Mouse (Mus musculus) kidney, adult 2 months (tissue): ENCODE measurements around the gene Kif28. TPM values are rescaled to one million over a fixed set of nuclear protein-coding genes. Genes with fewer than 3 reads are reported as not detected.

Source experiments
- DNase-seq: peaks from one replicate; pipeline ENCODE4 v3.0.0; 2021
- H3K27ac ChIP-seq: fragments of 200-500 bp; 2 replicates; pipeline ENCODE4 v1.5.1; 2012; ENCODE audit warnings: low read depth, low read length, control low read depth, inconsistent platforms; ENCODE audit not compliant: insufficient read depth
- H3K27me3 ChIP-seq: fragments of 200-500 bp; replicated peaks from 2 replicates; pipeline ENCODE4 v1.6.1; 2012; ENCODE audit warnings: mild to moderate bottlenecking, moderate library complexity, low read length, inconsistent platforms; ENCODE audit not compliant: control insufficient read depth, insufficient read depth
- H3K36me3 ChIP-seq: fragments of 200-500 bp; 2 replicates; pipeline ENCODE4 v1.6.1; 2012; ENCODE audit warnings: mild to moderate bottlenecking, moderate library complexity, low read length, inconsistent platforms; ENCODE audit not compliant: control insufficient read depth, insufficient read depth
- H3K4me1 ChIP-seq: fragments of 200-500 bp; 2 replicates; pipeline ENCODE4 v1.6.1; 2011; ENCODE audit warnings: low read length; ENCODE audit not compliant: control insufficient read depth, insufficient read depth
- H3K4me3 ChIP-seq: fragments of 200-500 bp; 2 replicates; pipeline ENCODE4 v1.5.1; 2011; ENCODE audit warnings: mild to moderate bottlenecking, low read depth, low read length, control low read depth; ENCODE audit not compliant: insufficient read depth
- CTCF ChIP-seq: fragments of 200-500 bp; conservative IDR thresholded peaks from 2 replicates; pipeline ENCODE4 v1.5.1; 2011; ENCODE audit warnings: low read depth, mild to moderate bottlenecking, control low read depth, low read length, moderate library complexity, mixed read lengths; ENCODE audit not compliant: insufficient read depth, insufficient read length
- POLR2A ChIP-seq: fragments of 200-500 bp; IDR thresholded peaks from one replicate; pipeline ENCODE4 v1.6.1; 2011; ENCODE audit warnings: low read depth, low read length, control low read depth
- WGBS: fragments of 180-500 bp; shearing (Covaris S2); methylation state at CpG from one replicate; pipeline ENCODE4 v1.1.7; 2018; 5-methylcytosine and 5-hydroxymethylcytosine counted together
- polyA plus RNA-seq: library from polyadenylated mRNA; depleted of rRNA; stranded (reverse); fragments of >200 nt; gene quantifications from 2 replicates; pipeline ENCODE4 v1.2.3, GENCODE M21; 2012; rRNA removed

Gene Kif28
- polyA plus RNA-seq, result not detected in 2 replicates

DNA sequence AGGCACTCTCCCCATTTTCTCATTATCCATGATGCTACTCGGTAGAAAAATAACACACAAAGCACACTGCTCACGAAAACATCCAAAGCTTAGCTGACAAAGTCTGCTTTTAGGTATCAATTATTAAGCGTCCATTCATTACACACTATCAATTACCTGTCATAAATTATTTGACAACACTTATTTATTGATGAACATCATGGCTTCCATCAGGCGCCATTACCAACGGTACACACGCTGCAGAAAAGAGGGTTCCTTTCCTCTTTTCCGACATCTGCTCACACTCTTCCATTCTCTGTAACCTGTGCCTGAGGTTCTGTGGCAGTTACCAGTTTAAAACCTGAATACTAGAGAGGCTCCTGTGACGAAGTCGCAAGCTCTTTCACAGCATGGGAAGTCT lies at the start of gene Kif28:
Gene Kif28, minus strand, starts transcription at position 101 of the 400 bp plus-strand sequence.
- H3K36me3 ChIP-seq, result peaks cover 5% of the 10 kb centered on the region
- 90% methylated on average over 9 of the region's 9 CpGs for WGBS

DNA sequence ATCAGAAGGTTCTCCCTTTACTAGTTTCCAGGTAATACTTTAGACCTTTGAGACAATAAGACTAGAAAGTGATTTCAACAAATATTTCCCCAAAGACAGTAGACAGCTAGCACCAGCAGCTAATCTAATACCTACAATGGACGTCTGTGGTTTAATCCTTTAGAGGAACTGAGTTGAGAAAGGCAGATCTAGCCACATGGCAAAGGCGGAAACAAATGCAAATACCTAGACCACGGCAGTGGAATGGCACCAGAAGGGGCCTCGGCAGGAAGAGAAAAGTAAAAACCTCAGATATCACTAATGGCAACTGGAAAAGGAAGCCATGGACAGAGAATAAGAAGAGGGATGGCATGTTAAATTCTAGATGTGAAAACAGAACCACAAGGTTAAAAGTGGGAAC lies 42.2 kb upstream of the Kif28 start:
- WGBS, result 83% methylated on average over 4 of the region's 4 CpGs
- TF ChIP-seq POLR2A, result no peak
- TF ChIP-seq CTCF, result no peak
- H3K27me3 ChIP-seq, result no peaks in the 10 kb centered on the region
- no peaks in the 10 kb centered on the region for H3K4me1 ChIP-seq
- H3K4me3 ChIP-seq, result no peak overlapping the region
- no peak overlapping the region for H3K27ac ChIP-seq
- no peak for DNase-seq
- H3K36me3 ChIP-seq, result peaks cover 15% of the 10 kb centered on the region

More for the DNA sequence above, at the start of gene Kif28:
- H3K27ac ChIP-seq, result no peak within 1 kb of the TSS
- DNase-seq, result no peak
- TF ChIP-seq POLR2A (no peak), CTCF (no peak)
- H3K4me1 ChIP-seq, result no peaks in the 10 kb centered on the region
- H3K27me3 ChIP-seq, result no peaks in the 10 kb centered on the region
- no peak within 1 kb of the TSS for H3K4me3 ChIP-seq

DNA sequence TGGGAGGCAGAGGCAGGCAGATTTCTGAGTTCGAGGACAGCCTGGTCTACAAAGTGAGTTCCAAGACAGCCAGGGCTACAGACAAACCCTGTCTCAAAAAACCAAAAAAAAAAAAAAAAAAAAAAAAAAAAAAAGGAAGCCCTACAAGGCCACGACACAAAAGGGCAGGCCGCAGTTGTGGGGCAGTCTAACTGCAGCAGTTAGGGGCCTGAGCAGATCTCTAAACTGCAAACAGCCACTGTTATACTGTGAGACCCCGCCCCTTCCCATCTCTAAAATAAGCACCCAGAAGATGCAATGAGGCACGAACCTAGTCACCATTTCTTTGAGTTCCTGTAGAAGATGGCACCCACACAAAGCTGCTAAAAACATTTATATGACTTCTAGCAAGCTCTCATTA lies 40.4 kb upstream of the Kif28 start:
- 86% methylated on average over 5 of the region's 5 CpGs for WGBS
- Histone ChIP-seq H3K27me3 (no peaks in the 10 kb centered on the region), H3K27ac (no peak overlapping the region), H3K4me3 (no peak overlapping the region), H3K4me1 (no peaks in the 10 kb centered on the region), H3K36me3 (peaks cover 15% of the 10 kb centered on the region)
- TF ChIP-seq POLR2A, result no peak
- TF ChIP-seq CTCF, result no peak
- no peak for DNase-seq

DNA sequence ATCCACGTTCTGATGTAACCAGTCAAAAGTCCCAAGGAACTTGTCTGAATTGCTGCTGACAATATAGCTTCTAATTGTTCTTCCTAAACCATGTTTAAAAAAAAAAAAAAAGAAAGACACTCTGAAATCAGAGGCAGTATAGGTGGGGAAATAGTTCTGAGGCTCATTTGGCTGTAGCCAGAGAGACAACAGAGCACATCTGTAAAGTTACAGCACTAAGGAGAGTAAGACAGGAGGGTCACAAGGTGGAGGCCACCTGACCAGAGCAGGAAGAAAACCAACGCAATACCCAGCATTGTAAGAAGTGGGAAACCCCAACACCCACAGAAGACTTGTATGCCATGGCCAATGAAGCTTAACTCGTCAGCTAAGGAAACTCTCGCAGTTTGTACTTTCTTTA lies 39.0 kb upstream of the Kif28 start:
- Histone ChIP-seq H3K27ac (no peak overlapping the region), H3K4me3 (no peak overlapping the region), H3K4me1 (no peaks in the 10 kb centered on the region), H3K36me3 (peaks cover 15% of the 10 kb centered on the region), H3K27me3 (no peaks in the 10 kb centered on the region)
- TF ChIP-seq CTCF (no peak), POLR2A (no peak)
- WGBS, result 83% methylated on average over 4 of the region's 4 CpGs
- no peak for DNase-seq

DNA sequence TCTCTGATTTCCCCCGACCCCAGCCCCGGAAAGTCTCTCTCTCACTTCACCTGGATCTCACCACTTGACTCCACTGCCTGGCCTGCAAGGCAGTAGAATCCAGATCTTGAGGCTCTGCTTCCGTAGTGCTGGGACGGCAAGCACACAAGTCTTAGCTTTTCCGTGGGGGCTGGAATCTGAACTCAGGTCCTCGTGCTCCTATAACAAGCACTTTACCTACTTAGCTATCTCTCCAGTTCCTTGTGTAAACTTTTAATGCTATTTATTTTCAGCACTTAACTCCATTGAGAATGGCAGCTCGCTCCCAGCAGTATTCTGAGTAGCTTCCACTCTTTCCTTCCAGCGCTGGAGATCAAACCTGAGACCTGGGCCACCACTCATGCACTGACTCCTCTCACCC lies 31.8 kb upstream of the Kif28 start:
- Histone ChIP-seq H3K27ac (no peak overlapping the region), H3K27me3 (no peaks in the 10 kb centered on the region), H3K4me3 (no peak overlapping the region), H3K4me1 (no peaks in the 10 kb centered on the region), H3K36me3 (peaks cover 11% of the 10 kb centered on the region)
- WGBS, result 93% methylated on average over 8 of the region's 8 CpGs
- DNase-seq, result no peak
- TF ChIP-seq POLR2A (no peak), CTCF (no peak)

DNA sequence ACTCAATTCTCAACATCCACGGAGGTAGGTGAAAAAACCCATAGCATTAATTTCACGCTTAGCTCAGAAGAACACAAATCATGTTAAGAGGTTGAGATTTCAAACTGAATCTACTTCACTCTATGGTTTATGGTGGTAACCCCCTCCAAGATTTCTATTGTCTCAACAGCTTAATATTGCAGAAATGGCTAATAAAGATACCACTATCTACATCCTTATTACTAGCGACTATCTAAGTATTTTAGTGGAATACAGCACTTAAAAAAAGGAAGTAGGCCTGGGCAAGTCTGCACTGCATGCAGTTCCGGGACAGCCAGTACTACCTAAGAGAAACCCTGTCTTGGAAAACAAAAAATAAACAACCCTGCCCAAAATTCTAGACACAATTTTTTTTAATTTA lies 15.5 kb upstream of the Kif28 start:
- 93% methylated on average over 4 of the region's 4 CpGs for WGBS
- Histone ChIP-seq H3K36me3 (peaks cover 18% of the 10 kb centered on the region), H3K27ac (no peak overlapping the region), H3K4me3 (no peak overlapping the region), H3K27me3 (no peaks in the 10 kb centered on the region), H3K4me1 (no peaks in the 10 kb centered on the region)
- TF ChIP-seq POLR2A (no peak), CTCF (no peak)
- no peak for DNase-seq

DNA sequence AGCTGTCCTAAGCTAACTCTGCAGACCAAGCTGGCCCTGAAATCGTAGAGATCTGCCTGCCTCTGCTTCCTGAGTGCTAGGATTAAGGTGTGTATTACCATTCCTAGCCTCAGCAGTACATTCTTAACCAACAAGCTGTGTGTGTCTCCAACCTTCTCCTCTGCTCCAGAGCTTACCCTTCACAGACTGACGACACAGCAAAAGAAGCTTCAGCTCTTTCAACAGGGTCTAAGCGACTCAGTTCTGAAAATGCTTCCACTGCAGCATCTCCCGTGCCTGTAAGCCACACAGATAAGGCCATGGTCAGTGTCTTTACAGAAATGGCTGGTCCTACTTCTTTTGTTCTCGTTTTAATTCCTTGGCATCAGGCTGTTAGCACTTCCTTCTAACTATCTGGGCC lies 15.0 kb upstream of the Kif28 start:
- peaks cover 18% of the 10 kb centered on the region for H3K36me3 ChIP-seq

DNA sequence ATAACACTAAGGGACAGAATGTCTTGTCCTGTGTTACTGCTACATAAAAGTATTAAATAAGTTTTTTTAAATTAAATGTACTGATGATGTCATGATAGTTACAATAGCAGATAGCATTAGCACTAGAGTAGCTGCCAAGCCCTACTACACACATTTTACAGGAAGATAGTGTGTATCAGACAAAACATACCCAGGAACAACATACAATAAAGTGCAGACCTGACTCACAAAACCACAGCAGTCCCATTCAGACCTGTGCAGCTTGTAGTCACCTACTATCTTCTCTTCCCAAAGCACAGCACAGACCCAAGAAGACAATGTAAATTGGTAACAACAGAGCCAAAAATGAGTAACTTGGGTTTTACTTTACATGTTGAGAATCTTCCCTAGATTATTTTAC lies 11.4 kb upstream of the Kif28 start:
- Histone ChIP-seq H3K4me3 (no peak overlapping the region), H3K27ac (no peak overlapping the region), H3K4me1 (no peaks in the 10 kb centered on the region), H3K27me3 (no peaks in the 10 kb centered on the region), H3K36me3 (peaks cover 22% of the 10 kb centered on the region)
- DNase-seq, result no peak
- TF ChIP-seq CTCF (no peak), POLR2A (no peak)

More for the DNA sequence above, 15.0 kb upstream of the Kif28 start:
- Histone ChIP-seq H3K4me3 (no peak overlapping the region), H3K4me1 (no peaks in the 10 kb centered on the region), H3K27me3 (no peaks in the 10 kb centered on the region), H3K27ac (no peak overlapping the region)
- no peak for TF ChIP-seq CTCF
- TF ChIP-seq POLR2A, result no peak
- WGBS, result 91% methylated on average over 5 of the region's 5 CpGs
- no peak for DNase-seq
